In genomic region chr3:110132289-110132688, GRCm38 (mm10) we compare ENCODE assay signal across 21 mouse cellular contexts. TPM values are rescaled to one million over a fixed set of nuclear protein-coding genes. Genes with fewer than 3 reads are reported as not detected.
DNase-seq lines count a peak whose midpoint lies in the region; ATAC-seq lines count a peak whose summit lies in the region.
"Had no signal": no experiment of that assay in that cellular context is flagged by ENCODE, and none has a peak within 500 bp of the region (broad histone marks: within the 10 kb centered on the region; RNA-seq: fewer than 3 reads in every experiment).

No protein-coding gene starts in this region.

- ATAC-seq in midbrain, embryonic 11.5 days (ENCODE audit: low FRiP score), result peak; percentile 75
- ATAC-seq in hindbrain, embryonic 14.5 days (ENCODE audit: low FRiP score), result peak; percentile 67
- ATAC-seq in midbrain, embryonic 15.5 days (replicated peaks), result peak; percentile 71
- ATAC-seq: lung, postnatal 0 days had no signal

- no peak overlapping the region for H3K27ac ChIP-seq in midbrain, embryonic 11.5 days (ENCODE audit: low read depth, low read length)
- no peak overlapping the region for H3K27ac ChIP-seq in midbrain, embryonic 10.5 days (replicated peaks)
- no peak overlapping the region for H3K27ac ChIP-seq in hindbrain, embryonic 14.5 days
- 0 out of 2 replicates have a peak overlapping the region, but pooled peaks have one; percentile 29 for H3K27ac ChIP-seq in midbrain, embryonic 15.5 days
- H3K27ac ChIP-seq: embryonic facial prominence, embryonic 13.5 days; kidney, postnatal 0 days; limb, embryonic 15.5 days; liver, embryonic 15.5 days had no signal

- 0 out of 2 replicates have a peak, but pooled peaks cover 2% of the 10 kb centered on the region for H3K4me1 ChIP-seq in midbrain, embryonic 11.5 days (ENCODE audit: control insufficient read depth, insufficient read depth, low read length)
- peaks cover 21% of the 10 kb centered on the region for H3K4me1 ChIP-seq in midbrain, embryonic 10.5 days
- H3K4me1 ChIP-seq in hindbrain, embryonic 14.5 days (replicated peaks; ENCODE audit: control insufficient read depth, insufficient read depth, low read length), result peaks cover 9% of the 10 kb centered on the region
- H3K4me1 ChIP-seq in midbrain, embryonic 15.5 days, result peaks cover 23% of the 10 kb centered on the region
- H3K4me1 ChIP-seq: embryonic facial prominence, embryonic 13.5 days; limb, embryonic 15.5 days; liver, embryonic 15.5 days had no signal

- H3K36me3 ChIP-seq in midbrain, embryonic 11.5 days (ENCODE audit: control insufficient read depth, insufficient read depth, low read length), result no peaks in the 10 kb centered on the region
- H3K36me3 ChIP-seq in midbrain, embryonic 10.5 days, result no peaks in the 10 kb centered on the region
- peaks cover 6% of the 10 kb centered on the region; the same call in 1 of the 2 replicates for H3K36me3 ChIP-seq in hindbrain, embryonic 14.5 days (replicated peaks; ENCODE audit: control insufficient read depth, insufficient read depth)
- no peaks in the 10 kb centered on the region for H3K36me3 ChIP-seq in midbrain, embryonic 15.5 days (replicated peaks)
- H3K36me3 ChIP-seq: embryonic facial prominence, embryonic 13.5 days; limb, embryonic 15.5 days; liver, embryonic 15.5 days had no signal

- WGBS in midbrain, embryonic 11.5 days, result 78% methylated on average over 8 of the region's 8 CpGs
- 80% methylated on average over 8 of the region's 8 CpGs for WGBS in midbrain, embryonic 10.5 days
- WGBS in hindbrain, embryonic 14.5 days, result 40% methylated on average over 8 of the region's 8 CpGs
- WGBS in midbrain, embryonic 15.5 days, result 24% methylated on average over 8 of the region's 8 CpGs

- no peak overlapping the region for H3K4me3 ChIP-seq in midbrain, embryonic 11.5 days (ENCODE audit: low read depth, low read length)
- H3K4me3 ChIP-seq in midbrain, embryonic 10.5 days, result no peak overlapping the region
- no peak overlapping the region for H3K4me3 ChIP-seq in hindbrain, embryonic 14.5 days (replicated peaks; ENCODE audit: low read length)
- H3K4me3 ChIP-seq in midbrain, embryonic 15.5 days, result 0 out of 2 replicates have a peak overlapping the region, but pooled peaks have one; percentile 5
- H3K4me3 ChIP-seq: embryonic facial prominence, embryonic 13.5 days; limb, embryonic 15.5 days; liver, embryonic 15.5 days had no signal

- DNase-seq in midbrain, embryonic 11.5 days (ENCODE audit: low spot score, missing footprints), result no peak
- DNase-seq in midbrain, embryonic 10.5 days (ENCODE audit: low spot score), result no peak
- no peak for DNase-seq in hindbrain, embryonic 14.5 days (ENCODE audit: low spot score)
- DNase-seq in retina, postnatal 1 day, result peak; percentile 31
- DNase-seq in gastrocnemius, adult 8-10 months (ENCODE audit: low spot score in 2 of 2), result no peak
- no peak for DNase-seq in thymus, postnatal 36 days
- DNase-seq: adrenal gland, adult 2 months; cerebellum, adult 9-10 months; gastrocnemius, postnatal 36 days; heart, postnatal 10 days; kidney, adult 18-20 months; thymus, postnatal 14 days had no signal

- no peak overlapping the region for H3K4me2 ChIP-seq in midbrain, embryonic 11.5 days
- peak overlapping the region; percentile 10 for H3K4me2 ChIP-seq in hindbrain, embryonic 14.5 days (replicated peaks)
- peak overlapping the region; percentile 18 for H3K4me2 ChIP-seq in midbrain, embryonic 15.5 days
- H3K4me2 ChIP-seq: embryonic facial prominence, embryonic 13.5 days; limb, embryonic 15.5 days; liver, embryonic 15.5 days had no signal

- no peak overlapping the region for H3K9ac ChIP-seq in midbrain, embryonic 11.5 days (ENCODE audit: low read length)
- H3K9ac ChIP-seq in hindbrain, embryonic 14.5 days, result no peak overlapping the region
- H3K9ac ChIP-seq in midbrain, embryonic 15.5 days, result no peak overlapping the region
- H3K9ac ChIP-seq: embryonic facial prominence, embryonic 13.5 days; limb, embryonic 15.5 days; liver, embryonic 15.5 days had no signal

- no peaks in the 10 kb centered on the region for H3K27me3 ChIP-seq in midbrain, embryonic 11.5 days (ENCODE audit: control insufficient read depth, insufficient read depth, low read length)
- no peaks in the 10 kb centered on the region for H3K27me3 ChIP-seq in midbrain, embryonic 10.5 days (ENCODE audit: low read depth, poor library complexity, severe bottlenecking)
- no peaks in the 10 kb centered on the region for H3K27me3 ChIP-seq in hindbrain, embryonic 14.5 days (ENCODE audit: control insufficient read depth, insufficient read depth, low read length)
- no peaks in the 10 kb centered on the region for H3K27me3 ChIP-seq in midbrain, embryonic 15.5 days (replicated peaks)
- H3K27me3 ChIP-seq: embryonic facial prominence, embryonic 13.5 days; limb, embryonic 15.5 days; liver, embryonic 15.5 days had no signal

- no peaks in the 10 kb centered on the region for H3K9me3 ChIP-seq in midbrain, embryonic 11.5 days (ENCODE audit: control insufficient read depth, low read length)
- H3K9me3 ChIP-seq in midbrain, embryonic 10.5 days (replicated peaks), result no peaks in the 10 kb centered on the region
- no peaks in the 10 kb centered on the region for H3K9me3 ChIP-seq in hindbrain, embryonic 14.5 days (ENCODE audit: control insufficient read depth, low read length)
- no peaks in the 10 kb centered on the region for H3K9me3 ChIP-seq in midbrain, embryonic 15.5 days
- H3K9me3 ChIP-seq: embryonic facial prominence, embryonic 13.5 days; limb, embryonic 15.5 days; liver, embryonic 15.5 days had no signal

RNA-seq across cellular contexts. Expression of gene Ntng1, which starts 11.5 kb away (rescaled TPM):
- polyA plus RNA-seq in midbrain, embryonic 11.5 days (2014; fragmentation: Nextera tagmentation; extraction: Ambion mirVana), result 2.8 and 2.9 TPM in 2 replicates
- polyA plus RNA-seq in midbrain, embryonic 10.5 days (2016; fragmentation: Nextera tagmentation; extraction: Ambion mirVana), result 1.9 and 3.6 TPM in 2 replicates
- polyA plus RNA-seq in hindbrain, embryonic 14.5 days (2014; fragmentation: Nextera tagmentation; extraction: Ambion mirVana), result 19.5 and 21.3 TPM in 2 replicates
- polyA plus RNA-seq in midbrain, embryonic 15.5 days (2015; fragmentation: Nextera tagmentation; extraction: Ambion mirVana), result 37.5 and 48.9 TPM in 2 replicates
- total RNA-seq in gastrocnemius, adult 8-10 months (2022), result 1 to 10 TPM in 1 of 4 experiments, under 1 TPM in 3; 0.19 to 1.6 (median 0.46) TPM
- total RNA-seq: common myeloid progenitor, adult 5-6 weeks; monocyte, adult 5-6 weeks; neutrophil, adult 5-6 weeks had no signal
